In genomic region chr13:113680646-113681045, GRCm38 (mm10) we compare ENCODE assay signal across 22 mouse cellular contexts. TPM values are rescaled to one million over a fixed set of nuclear protein-coding genes. Genes with fewer than 3 reads are reported as not detected.
DNase-seq lines count a peak whose midpoint lies in the region; TF ChIP-seq lines count a peak whose summit lies in the region.
"Had no signal": no experiment of that assay in that cellular context is flagged by ENCODE, and none has a peak within 500 bp of the region (broad histone marks: within the 10 kb centered on the region; RNA-seq: fewer than 3 reads in every experiment).

No protein-coding gene starts in this region.

- no peak for TF ChIP-seq CTCF in layer of hippocampus, adult 2 months (conservative IDR thresholded peaks at IDR 0.05)

- DNase-seq in layer of hippocampus, adult 11-12 months (ENCODE audit: low spot score): peak; percentile 36
- no peak for DNase-seq in layer of hippocampus, postnatal 25 days (ENCODE audit: extremely low spot score in 1 of 2, low spot score in 1 of 2)
- DNase-seq in layer of hippocampus, adult 2 months (ENCODE audit: low spot score in 2 of 2): peak; percentile 48 to 60
- DNase-seq in layer of hippocampus, postnatal 14 days (ENCODE audit: low spot score in 2 of 2): no peak
- DNase-seq: adrenal gland, adult 2 months; adrenal gland, postnatal 10 days; adrenal gland, postnatal 25 days; cerebellum, adult 11 months; cerebellum, adult 18-20 months; cerebellum, adult 8-10 months; cerebellum, adult 9-11 months; cerebellum, postnatal 14 days; cerebellum, postnatal 36 days; embryo, embryonic 11 days had no signal

- no peak overlapping the region for H3K4me3 ChIP-seq in layer of hippocampus, adult 2 months
- H3K4me3 ChIP-seq: embryonic facial prominence, embryonic 13.5 days; embryonic facial prominence, embryonic 15.5 days; erythroblast, embryonic 14.5 days; forebrain, embryonic 10.5 days; forebrain, embryonic 12.5 days had no signal

- H3K27ac ChIP-seq in layer of hippocampus, adult 2 months: 0 out of 2 replicates have a peak overlapping the region, but pooled peaks have one; percentile 19
- H3K27ac ChIP-seq: embryonic facial prominence, embryonic 13.5 days; embryonic facial prominence, embryonic 15.5 days; forebrain, embryonic 10.5 days; forebrain, embryonic 12.5 days had no signal

RNA-seq across cellular contexts. Expression of gene Hspb3, which starts 17.2 kb away (rescaled TPM):
- 1 to 10 TPM in 1 of 2 experiments, under 1 TPM in 1; 0.99 to 2.2 TPM for total RNA-seq in layer of hippocampus, postnatal 25 days (2021)
- total RNA-seq in layer of hippocampus, adult 2 months (2021): 1 to 10 TPM in 1 of 2 experiments, under 1 TPM in 1; 0.64 to 1.5 TPM
- total RNA-seq in layer of hippocampus, postnatal 14 days (2021): 1 to 10 TPM; 1.2 to 1.5 TPM
- total RNA-seq: adrenal gland, adult 2 months; adrenal gland, postnatal 25 days; common myeloid progenitor, adult 5-6 weeks; ES-E14; MEL had no signal

Comparison
In these comparisons a context has a peak if more than half of its experiments do, and no peak if none do; other contexts are left out.
1. DNase-seq: peak in layer of hippocampus, adult 11-12 months (single experiment) and layer of hippocampus, adult 2 months (2 of 2); none in layer of hippocampus, postnatal 25 days (0 of 2) and layer of hippocampus, postnatal 14 days (0 of 2).